Mouse (Mus musculus): ENCODE measurements around the gene Olfr541. TPM values are rescaled to one million over a fixed set of nuclear protein-coding genes. Genes with fewer than 3 reads are reported as not detected.

The Olfr541 gene
- polyA plus RNA-seq (2017; shearing (Covaris generic)) = not detected

DNA sequence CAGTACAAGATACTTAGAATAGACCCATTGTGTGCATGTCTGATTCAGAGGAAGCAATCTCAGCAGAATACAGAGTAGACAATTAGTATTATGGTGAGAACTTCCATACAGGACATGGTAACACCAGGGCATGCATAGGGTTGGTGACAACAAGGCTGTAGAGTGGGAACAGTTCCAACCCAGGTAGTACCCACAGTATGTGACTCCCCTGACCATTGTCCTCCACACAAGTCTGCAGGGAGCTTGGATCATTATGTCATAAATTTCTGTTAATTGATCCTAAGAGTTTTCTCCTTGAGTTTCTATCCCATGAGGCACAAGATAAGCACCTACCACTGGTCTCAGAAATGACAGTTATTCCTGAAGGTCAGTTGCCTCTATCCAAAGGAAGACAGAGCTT is at the start of gene Olfr541:
Olfr541 (plus strand) TSS at position 301 of the 400 bp plus-strand sequence.

GRCm38 (mm10) chr7:140659630-140660029 is 37.4 kb upstream of the Olfr541 start, which contains the start of gene Olfr539:
Gene Olfr539 (plus strand): TSS chr7:140659930.

GRCm38 (mm10) chr7:140681651-140682050 is 15.4 kb upstream of the Olfr541 start, which contains the start of gene Olfr45:
Gene Olfr45 (plus strand): TSS chr7:140681951.

Other genes starting within 250 kb of the Olfr541 start
- gene Olfr533, start 233.9 kb upstream of the Olfr541 start, polyA plus RNA-seq (2017; shearing (Covaris generic)) = not detected
- not detected for gene Olfr535, start 213.1 kb upstream of the Olfr541 start, polyA plus RNA-seq (2017; shearing (Covaris generic))
- gene Olfr536, start 189.9 kb upstream of the Olfr541 start, polyA plus RNA-seq (2017; shearing (Covaris generic)) = not detected
- gene Olfr538, start 129.4 kb upstream of the Olfr541 start, polyA plus RNA-seq (2017; shearing (Covaris generic)) = not detected
- not detected for gene Olfr46, start 96.0 kb upstream of the Olfr541 start, polyA plus RNA-seq (2017; shearing (Covaris generic))
- gene Olfr61, start 68.3 kb upstream of the Olfr541 start, polyA plus RNA-seq (2017; shearing (Covaris generic)) = not detected
- gene Olfr53, start 50.8 kb upstream of the Olfr541 start, polyA plus RNA-seq (2017; shearing (Covaris generic)) = not detected
- gene Olfr539, start 37.3 kb upstream of the Olfr541 start, polyA plus RNA-seq (2017; shearing (Covaris generic)) = not detected
- gene Olfr45, start 15.3 kb upstream of the Olfr541 start, polyA plus RNA-seq (2017; shearing (Covaris generic)) = not detected
- 0.31 TPM for gene Cyp2e1, start 66.5 kb downstream of the Olfr541 start, polyA plus RNA-seq (2017; shearing (Covaris generic))
- gene Syce1, start 90.6 kb downstream of the Olfr541 start, polyA plus RNA-seq (2017; shearing (Covaris generic)) = not detected
- gene Zfp941, start 124.9 kb downstream of the Olfr541 start, polyA plus RNA-seq (2017; shearing (Covaris generic)) = 0.71 TPM
- not detected for gene Urah, start 137.8 kb downstream of the Olfr541 start, polyA plus RNA-seq (2017; shearing (Covaris generic))
- gene Scgb1c1, start 148.3 kb downstream of the Olfr541 start, polyA plus RNA-seq (2017; shearing (Covaris generic)) = not detected
- gene Odf3, start 150.5 kb downstream of the Olfr541 start, polyA plus RNA-seq (2017; shearing (Covaris generic)) = not detected
- not detected for gene Gm45785, start 159.1 kb downstream of the Olfr541 start, polyA plus RNA-seq (2017; shearing (Covaris generic))
- gene Ric8a, start 159.7 kb downstream of the Olfr541 start, polyA plus RNA-seq (2017; shearing (Covaris generic)) = 88.6 TPM
- 42.5 TPM for gene Bet1l, start 160.3 kb downstream of the Olfr541 start, polyA plus RNA-seq (2017; shearing (Covaris generic))
- 134 TPM for gene Psmd13, start 184.7 kb downstream of the Olfr541 start, polyA plus RNA-seq (2017; shearing (Covaris generic))
- gene Sirt3, start 185.0 kb downstream of the Olfr541 start, polyA plus RNA-seq (2017; shearing (Covaris generic)) = 5.5 TPM
- gene Cox8b, start 203.2 kb downstream of the Olfr541 start, polyA plus RNA-seq (2017; shearing (Covaris generic)) = not detected
- not detected for gene Nlrp6, start 223.6 kb downstream of the Olfr541 start, polyA plus RNA-seq (2017; shearing (Covaris generic))
- 10.8 TPM for gene Pgghg, start 244.1 kb downstream of the Olfr541 start, polyA plus RNA-seq (2017; shearing (Covaris generic))